Mouse (Mus musculus): Measurements from ENCODE around the gene Chchd6. TPM values are rescaled to one million over a fixed set of nuclear protein-coding genes. Genes with fewer than 3 reads are reported as not detected.

The Chchd6 gene
- total RNA-seq, 2 experiments from 2014 or later, result 74.4 to 91.7 TPM

DNA sequence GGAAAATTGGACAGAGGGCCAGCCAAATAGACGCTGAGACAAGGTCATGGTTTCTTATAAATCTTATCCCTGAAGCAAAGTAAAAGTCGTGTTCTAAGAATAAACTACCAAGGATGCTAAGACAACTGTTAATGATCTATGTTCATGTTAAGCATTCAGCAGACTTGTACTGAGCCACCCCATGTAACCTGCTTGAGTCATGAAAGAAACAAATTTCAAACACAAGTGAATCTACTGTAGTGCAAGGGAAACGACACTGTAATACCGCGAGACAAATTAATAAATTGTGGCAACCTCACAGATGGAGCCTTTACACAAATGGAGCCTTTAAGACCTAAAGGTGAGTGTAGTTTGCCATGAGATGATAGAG lies 310 bp upstream of the Chchd6 start:
- no peak for DNase-seq (ENCODE audit: low spot score in 2 of 2)
- intact Hi-C loops (cut with DNase I), result no loop called here

DNA sequence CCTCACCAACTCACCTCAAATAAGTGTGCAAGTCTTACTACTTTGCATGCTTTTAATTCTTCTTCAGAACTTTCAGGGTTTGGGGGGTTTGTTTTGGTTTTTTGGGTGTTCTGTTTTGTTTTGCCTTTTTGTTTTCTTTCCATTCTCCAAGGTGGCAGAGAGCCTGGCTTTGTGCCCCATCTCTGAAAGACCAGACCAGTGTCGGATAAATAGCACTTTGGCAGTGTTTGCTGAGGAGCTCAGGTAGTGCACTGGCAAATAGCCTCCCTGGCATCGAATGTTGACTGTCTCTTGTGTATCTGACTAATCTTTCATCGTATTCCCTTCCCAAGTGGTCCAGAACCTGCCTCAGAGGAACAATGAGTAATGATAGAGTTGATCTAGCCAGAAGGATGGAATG lies 3.4 kb downstream of the Chchd6 start:
- intact Hi-C loops (cut with DNase I), result no loop called here

GRCm38 (mm10) chr6:89591531-89591930 lies 3.9 kb downstream of the Chchd6 start:
- intact Hi-C loops (cut with DNase I), result no loop called here
- no peak for DNase-seq (ENCODE audit: low spot score in 2 of 2)

More for the DNA sequence above, 3.4 kb downstream of the Chchd6 start:
- no peak for DNase-seq (ENCODE audit: low spot score in 2 of 2)

- intact Hi-C loops (cut with DNase I), result no loop called here
These were observed 9.8 kb downstream of the Chchd6 start for GRCm38 (mm10) chr6:89585696-89586095.

GRCm38 (mm10) chr6:89584634-89585409 lies 10.6 kb downstream of the Chchd6 start:
- DNase-seq (ENCODE audit: low spot score in 2 of 2), result peak; percentile 56 to 61
- intact Hi-C loops (cut with DNase I), result no loop called here

More at GRCm38 (mm10) chr6:89585696-89586095, 9.8 kb downstream of the Chchd6 start:
- DNase-seq (ENCODE audit: low spot score in 2 of 2), result no peak

DNA sequence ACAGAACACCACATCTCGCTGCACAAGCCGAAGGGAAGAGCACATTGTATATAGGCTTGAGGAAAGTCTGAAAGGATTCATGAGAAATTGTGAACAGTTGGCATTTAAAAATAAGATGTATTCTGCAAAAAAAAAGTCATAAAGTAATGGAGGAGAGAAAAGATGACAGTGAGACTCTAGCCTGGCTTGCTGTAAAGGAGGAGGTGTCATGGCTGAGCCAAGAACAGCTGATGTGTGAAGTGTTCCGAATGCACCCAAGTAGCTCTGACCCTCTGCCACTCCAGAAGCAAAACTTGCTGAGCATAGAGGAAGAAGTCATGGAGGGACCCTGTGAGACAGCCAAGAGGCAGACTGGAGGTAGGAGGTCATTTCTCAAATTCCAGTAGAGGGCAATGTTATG lies 12.3 kb downstream of the Chchd6 start:
- no peak for DNase-seq (ENCODE audit: low spot score in 2 of 2)
- intact Hi-C loops (cut with DNase I), result no loop called here

DNA sequence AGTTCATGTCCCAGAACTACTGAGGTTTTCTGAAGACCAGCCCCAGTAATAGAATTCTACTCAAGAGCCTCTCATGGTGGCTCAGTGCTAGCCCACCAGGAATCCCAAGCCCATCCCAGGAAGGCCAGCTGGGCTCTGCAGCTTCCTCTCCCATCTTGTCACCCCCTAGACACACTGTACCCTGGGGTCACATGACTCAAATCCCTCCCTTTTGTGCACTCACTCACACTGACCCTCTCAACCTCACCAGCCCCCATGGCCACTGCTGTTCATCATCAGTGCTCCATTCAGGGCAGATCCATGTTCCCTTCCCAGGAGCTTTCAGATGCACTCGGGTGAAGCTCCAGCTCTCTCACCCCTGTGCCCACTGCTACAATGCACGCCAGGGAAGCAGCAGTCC lies 20.8 kb downstream of the Chchd6 start:
- intact Hi-C loops (cut with DNase I), result no loop called here

DNA sequence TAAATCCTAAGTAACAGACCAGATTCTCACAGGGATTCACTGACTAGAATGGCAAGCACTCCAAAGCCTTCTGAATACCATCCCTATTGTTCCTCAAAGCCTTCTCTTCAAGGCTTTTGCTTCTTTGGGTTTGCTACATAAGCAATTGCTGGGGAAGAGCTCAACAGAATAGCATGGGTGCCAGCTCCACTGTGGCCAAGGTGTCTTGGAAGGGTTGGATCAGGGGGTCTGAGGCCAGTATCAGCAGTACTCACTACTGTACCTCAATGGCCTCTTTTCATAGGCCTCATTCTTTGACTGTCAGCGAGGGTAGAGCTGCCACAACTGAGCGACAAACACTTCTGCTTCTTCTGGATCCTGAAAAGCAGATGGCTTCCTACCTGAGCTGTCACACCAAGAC lies 21.7 kb downstream of the Chchd6 start:
- no peak for DNase-seq (ENCODE audit: low spot score in 2 of 2)
- intact Hi-C loops (cut with DNase I), result no loop called here

More for the DNA sequence above, 20.8 kb downstream of the Chchd6 start:
- DNase-seq (ENCODE audit: low spot score in 2 of 2), result no peak

GRCm38 (mm10) chr6:89572921-89573636 lies 22.4 kb downstream of the Chchd6 start:
- no peak for DNase-seq (ENCODE audit: low spot score in 2 of 2)
- intact Hi-C loops (cut with DNase I), result no loop called here

DNA sequence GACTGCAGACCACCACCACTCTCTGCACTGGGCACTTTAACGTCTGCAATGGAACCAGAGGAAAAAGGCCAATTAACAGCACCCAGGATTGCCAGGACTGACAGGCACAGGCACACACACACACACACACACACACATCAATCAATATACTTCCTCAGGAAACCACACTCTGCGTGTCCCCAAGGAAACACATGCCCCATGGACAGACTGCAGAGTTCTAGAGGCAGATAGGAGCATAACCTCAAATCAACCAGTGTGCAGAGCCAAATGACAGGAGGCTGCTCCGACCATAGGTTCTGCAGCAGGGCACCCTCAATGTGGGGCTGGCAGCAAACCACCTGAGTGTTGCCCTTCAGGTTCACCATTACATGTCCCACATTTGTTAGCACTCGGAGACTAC lies 26.1 kb downstream of the Chchd6 start:
- DNase-seq (ENCODE audit: low spot score in 2 of 2), result no peak
- intact Hi-C loops (cut with DNase I), result no loop called here

DNA sequence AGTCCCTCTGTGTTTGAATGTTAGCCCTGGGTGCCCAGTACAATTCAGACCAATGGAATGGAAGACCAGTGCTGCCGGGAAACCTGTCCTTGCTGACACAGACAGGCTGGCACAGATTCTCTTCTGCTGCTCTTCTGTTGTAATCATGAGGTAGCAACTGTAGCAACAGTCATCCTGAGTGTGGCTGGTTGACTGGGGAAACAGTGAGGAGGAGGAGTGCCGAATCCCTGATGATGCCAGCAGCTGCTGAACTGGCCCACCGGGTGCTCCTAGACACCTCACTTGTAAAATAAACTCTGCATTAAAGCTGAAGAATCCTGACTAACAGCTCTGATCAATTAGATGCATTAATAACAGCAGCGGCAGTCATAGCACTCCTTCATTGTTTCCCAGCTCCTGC lies 28.7 kb downstream of the Chchd6 start:
- no peak for DNase-seq (ENCODE audit: low spot score in 2 of 2)
- intact Hi-C loops (cut with DNase I), result no loop called here

GRCm38 (mm10) chr6:89563381-89563780 lies 32.1 kb downstream of the Chchd6 start:
- intact Hi-C loops (cut with DNase I), result no loop called here
- no peak for DNase-seq (ENCODE audit: low spot score in 2 of 2)

DNA sequence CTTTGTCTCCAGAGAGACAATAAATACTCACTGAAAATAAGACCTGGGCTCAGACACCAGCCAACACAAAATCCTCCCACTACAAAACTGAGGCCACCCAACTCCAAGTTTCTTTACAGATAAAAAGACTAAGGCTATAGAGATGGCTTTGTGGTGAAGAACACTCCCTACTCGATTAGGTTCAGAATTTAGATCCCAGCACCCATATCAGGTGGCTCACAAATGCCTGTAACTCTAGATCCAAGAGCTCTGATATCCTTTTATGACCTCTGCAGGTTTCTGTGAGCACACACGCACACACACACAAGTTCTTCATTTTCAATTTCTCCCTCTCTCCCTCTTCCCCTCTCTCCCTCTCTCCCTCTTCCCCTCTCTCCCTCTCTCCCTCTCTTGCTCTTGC lies 34.6 kb downstream of the Chchd6 start:
- intact Hi-C loops (cut with DNase I), result no loop called here
- no peak for DNase-seq (ENCODE audit: low spot score in 2 of 2)

DNA sequence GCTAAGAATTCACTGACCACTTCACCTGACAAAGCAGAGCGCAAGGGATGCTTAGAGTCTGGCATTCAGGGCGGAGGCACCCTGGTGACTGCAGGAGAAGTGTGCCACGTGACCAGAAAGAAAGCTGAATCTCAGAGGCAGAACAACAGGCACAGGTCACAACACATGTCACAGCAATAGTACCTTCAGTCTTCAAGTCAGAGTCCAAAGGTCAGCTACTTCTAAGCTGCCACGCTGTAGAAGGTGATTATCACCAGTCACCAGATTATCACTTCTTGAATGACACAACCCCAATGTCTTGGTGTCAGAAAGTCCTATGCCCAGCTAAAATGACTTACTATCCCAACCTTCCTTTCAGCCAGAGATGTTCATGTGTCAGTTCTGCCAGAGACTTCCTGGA lies 37.8 kb downstream of the Chchd6 start:
- no peak for DNase-seq (ENCODE audit: low spot score in 2 of 2)
- intact Hi-C loops (cut with DNase I), result loop anchor here (5.0 kb wide), 1 partner anchor 75 kb away; no protein-coding TSS in a partner anchor

- intact Hi-C loops (cut with DNase I), result loop anchor here (5.0 kb wide), 1 partner anchor 76 kb away; no protein-coding TSS in a partner anchor
- DNase-seq (ENCODE audit: low spot score in 2 of 2), result no peak
These were observed 38.9 kb downstream of the Chchd6 start for GRCm38 (mm10) chr6:89556566-89556965.

- DNase-seq (ENCODE audit: low spot score in 2 of 2), result no peak
- intact Hi-C loops (cut with DNase I), result loop anchor here (5.0 kb wide), 1 partner anchor 76 kb away; no protein-coding TSS in a partner anchor
These were observed 39.5 kb downstream of the Chchd6 start for GRCm38 (mm10) chr6:89555971-89556370.

DNA sequence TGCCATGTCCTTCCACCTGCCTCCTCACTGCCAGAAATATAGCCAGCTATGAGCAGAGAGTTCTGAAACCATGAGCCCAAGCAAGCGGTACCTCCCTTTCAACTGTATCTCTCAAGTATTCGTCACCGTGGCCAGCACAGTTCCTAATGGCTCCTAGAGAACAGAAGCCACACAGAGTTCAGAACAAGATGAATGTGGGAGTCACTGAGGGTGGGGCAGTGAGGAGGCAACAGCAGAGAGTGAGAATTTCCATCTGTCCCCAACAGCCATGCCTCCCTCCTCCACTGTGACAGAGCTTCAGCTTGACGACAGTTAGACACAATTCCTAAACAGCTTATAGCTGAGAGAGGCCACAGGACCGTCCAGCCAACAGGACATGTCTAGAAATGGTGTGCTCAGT lies 41.4 kb downstream of the Chchd6 start:
- DNase-seq (ENCODE audit: low spot score in 2 of 2), result peak; percentile 31 to 35
- intact Hi-C loops (cut with DNase I), result loop anchor here (5.0 kb wide), 2 partner anchors 582 to 627 kb away; no protein-coding TSS in a partner anchor

DNA sequence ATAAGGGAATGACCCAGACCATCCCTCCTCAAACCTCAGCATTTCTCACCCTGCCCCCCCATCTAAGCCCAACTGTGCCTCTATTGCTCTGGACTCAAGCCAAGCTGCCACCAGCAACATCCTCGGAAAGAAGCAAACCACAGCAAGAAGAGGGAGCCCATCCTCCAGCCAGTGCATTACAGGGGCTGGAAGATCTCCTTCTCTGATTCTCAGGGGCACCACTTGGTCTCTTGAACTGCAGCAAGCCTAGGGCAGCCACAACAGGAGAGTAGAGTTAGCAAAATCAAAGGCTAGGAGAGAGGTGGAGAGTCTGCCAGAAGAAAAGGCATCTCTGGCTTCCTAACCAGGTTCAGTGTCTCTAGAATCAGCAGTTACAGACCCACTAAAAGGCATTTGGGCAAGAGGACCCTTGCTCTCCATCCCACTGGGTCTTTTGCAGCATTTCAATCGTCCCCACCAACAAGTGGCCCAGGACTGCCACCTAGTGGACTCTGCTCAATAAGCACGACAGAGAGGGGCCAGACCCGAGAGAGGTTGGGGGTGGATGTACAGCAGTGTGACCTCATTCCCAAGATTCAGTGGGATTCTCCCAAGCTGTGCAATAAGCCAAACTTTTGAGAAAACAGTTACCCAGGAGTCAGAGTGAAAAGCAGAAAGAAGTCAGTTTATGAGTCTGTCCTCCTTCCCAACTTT lies 42.3 kb downstream of the Chchd6 start:
- intact Hi-C loops (cut with DNase I), result loop anchor here (1.0 to 5.0 kb wide), 3 partner anchors 191 to 626 kb away; partner anchors contain the start of gene Plxna1
- DNase-seq (ENCODE audit: low spot score in 2 of 2), result peak; percentile 74 to 80

- peak; percentile 28 to 43 for DNase-seq (ENCODE audit: low spot score in 2 of 2)
- intact Hi-C loops (cut with DNase I), result loop anchor here (1.0 to 5.0 kb wide), 3 partner anchors 190 to 625 kb away; partner anchors contain the start of gene Plxna1
These were observed 43.0 kb downstream of the Chchd6 start for GRCm38 (mm10) chr6:89552321-89553011.
